Mouse (Mus musculus) stomach, postnatal 0 days (tissue): ENCODE data around the gene Man2a1. TPM values are rescaled to one million over a fixed set of nuclear protein-coding genes. Genes with fewer than 3 reads are reported as not detected.

Experiments used
- ATAC-seq: fragments of 200-750 bp; cut with Nextera tagmentation; 2 replicates; pipeline ENCODE4 v1.8.0; 2017; ENCODE audit not compliant: low FRiP score, low TSS enrichment
- DNase-seq: peaks from one replicate; pipeline ENCODE4 v3.0.0-alpha.2; 2016; ENCODE audit warnings: low spot score
- H3K27ac ChIP-seq: fragments of 300-500 bp; sonication (generic); replicated peaks from 2 replicates; pipeline ENCODE4 v1.5.1; 2014; ENCODE audit warnings: mild to moderate bottlenecking, control low read depth
- H3K27me3 ChIP-seq: fragments of 300-500 bp; sonication (generic); 2 replicates; pipeline ENCODE4 v1.6.1; 2014; ENCODE audit warnings: low read length; ENCODE audit not compliant: control insufficient read depth, insufficient read depth
- H3K36me3 ChIP-seq: fragments of 300-500 bp; sonication (generic); 2 replicates; pipeline ENCODE4 v1.6.1; 2014; ENCODE audit warnings: low read length, mixed read lengths; ENCODE audit not compliant: control insufficient read depth, insufficient read depth
- H3K4me1 ChIP-seq: fragments of 300-500 bp; sonication (generic); replicated peaks from 2 replicates; pipeline ENCODE4 v1.6.1; 2014; ENCODE audit warnings: antibody characterized with exemption; ENCODE audit not compliant: control insufficient read depth, insufficient read depth
- H3K4me2 ChIP-seq: fragments of 300-500 bp; sonication (generic); replicated peaks from 2 replicates; pipeline ENCODE4 v1.6.1; 2014; ENCODE audit warnings: low read depth, mild to moderate bottlenecking, control low read depth, moderate library complexity
- H3K4me3 ChIP-seq: fragments of 300-500 bp; sonication (generic); 2 replicates; pipeline ENCODE4 v1.5.1; 2014; ENCODE audit warnings: low read depth, low read length, control low read depth
- H3K9ac ChIP-seq: fragments of 300-500 bp; sonication (generic); 2 replicates; pipeline ENCODE4 v1.6.1; 2014; ENCODE audit warnings: mild to moderate bottlenecking, low read length, control low read depth, mixed read lengths
- H3K9me3 ChIP-seq: fragments of 300-500 bp; sonication (generic); 2 replicates; pipeline ENCODE4 v1.6.1; 2016; ENCODE audit warnings: low read length; ENCODE audit not compliant: control insufficient read depth
- CTCF ChIP-seq: IDR thresholded peaks from 2 replicates; pipeline ENCODE4 v1.5.1; 2016; ENCODE audit warnings: antibody characterized with exemption, low read depth, mild to moderate bottlenecking, moderate library complexity
- EP300 ChIP-seq: optimal IDR thresholded peaks from 2 replicates; pipeline ENCODE3; 2016; ENCODE audit warnings: antibody characterized with exemption
- WGBS: fragments of 180-500 bp; shearing (Covaris S2); extraction: QIAGEN DNeasy Blood & Tissue Kit; methylation state at CpG from one replicate; pipeline ENCODE4 v1.1.7; 2014; 5-methylcytosine and 5-hydroxymethylcytosine counted together
- polyA plus RNA-seq: library from polyadenylated mRNA; unstranded; fragments of >200 nt; fragmentation: Nextera tagmentation; extraction: Ambion mirVana; gene quantifications from 2 replicates; pipeline ENCODE4 v1.2.1, GENCODE M21; 2015

Man2a1 gene
- polyA plus RNA-seq, 1 experiment from 2014 or later, result 9.3 TPM

DNA sequence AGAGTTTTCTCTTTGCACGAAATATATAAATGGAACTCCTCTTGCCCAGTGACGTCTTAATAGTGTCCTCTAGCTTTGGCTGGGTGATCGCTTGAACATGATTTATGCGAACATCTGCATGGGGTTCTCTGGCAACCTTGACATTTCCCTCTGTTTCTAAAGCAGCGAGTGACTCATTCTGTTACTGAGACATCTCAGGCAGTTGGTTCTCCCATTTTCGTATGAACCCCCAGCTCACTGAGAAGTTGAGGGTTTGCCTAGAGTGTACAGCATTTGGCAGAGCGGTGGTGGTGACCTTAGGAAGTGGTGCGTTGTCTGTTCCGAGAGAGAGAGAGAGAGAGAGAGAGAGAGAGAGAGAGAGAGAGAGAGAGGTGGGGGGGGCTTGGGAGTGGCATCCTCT, 2.6 kb downstream of the Man2a1 start:
- Histone ChIP-seq H3K4me1 (peaks cover 6% of the 10 kb centered on the region), H3K36me3 (no peaks in the 10 kb centered on the region), H3K27ac (no peak overlapping the region), H3K27me3 (no peaks in the 10 kb centered on the region), H3K4me2 (peak overlapping the region; percentile 91), H3K9me3 (no peaks in the 10 kb centered on the region), H3K9ac (peak overlapping the region; percentile 94; the same call in 1 of the 2 replicates), H3K4me3 (peak overlapping the region; percentile 95)
- ATAC-seq (no peak), DNase-seq (no peak)
- 41% methylated on average over 9 of the region's 9 CpGs for WGBS
- TF ChIP-seq EP300 (no peak), CTCF (no peak)

- ATAC-seq (no peak), DNase-seq (peak; percentile 12)
- Histone ChIP-seq H3K4me1 (peaks cover 8% of the 10 kb centered on the region), H3K36me3 (no peaks in the 10 kb centered on the region), H3K9me3 (no peaks in the 10 kb centered on the region), H3K4me3 (peak overlapping the region; percentile 95), H3K9ac (no peak overlapping the region), H3K27ac (no peak overlapping the region), H3K27me3 (no peaks in the 10 kb centered on the region), H3K4me2 (peak overlapping the region; percentile 91)
- WGBS, result 73% methylated on average over 5 of the region's 5 CpGs
- TF ChIP-seq EP300 (no peak), CTCF (no peak)
Observed at GRCm38 (mm10) chr17:64603534-64603933, 3.0 kb downstream of the Man2a1 start.

- no peaks in the 10 kb centered on the region for H3K36me3 ChIP-seq
Observed at GRCm38 (mm10) chr17:64604163-64604562, 3.6 kb downstream of the Man2a1 start.

DNA sequence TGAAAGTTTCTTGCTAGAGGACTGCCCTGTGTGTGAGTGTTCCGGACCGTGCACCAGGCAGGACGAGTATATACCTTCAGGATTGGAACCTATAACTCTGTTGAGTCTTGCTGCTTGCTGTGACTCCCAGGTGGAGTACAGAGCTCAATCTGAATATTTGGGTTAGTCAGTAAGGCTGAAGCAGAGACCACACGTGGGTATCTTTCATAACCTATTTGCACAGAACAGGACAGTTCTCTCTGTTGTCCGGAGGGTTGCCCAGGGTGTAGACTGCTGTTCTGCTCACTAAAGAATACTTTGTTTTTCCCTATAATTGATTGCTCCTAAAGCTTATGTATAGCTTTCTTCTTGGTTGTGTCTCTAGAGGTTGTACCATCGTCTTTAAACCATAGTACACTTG, 7.7 kb downstream of the Man2a1 start:
- no peak overlapping the region for H3K27ac ChIP-seq
- 86% methylated on average over 6 of the region's 6 CpGs for WGBS
- H3K4me3 ChIP-seq, result no peak overlapping the region
- H3K9ac ChIP-seq, result no peak overlapping the region
- H3K4me2 ChIP-seq, result no peak overlapping the region
- H3K9me3 ChIP-seq, result no peaks in the 10 kb centered on the region
- peaks cover 8% of the 10 kb centered on the region for H3K4me1 ChIP-seq
- H3K27me3 ChIP-seq, result no peaks in the 10 kb centered on the region
- DNase-seq, result no peak
- no peaks in the 10 kb centered on the region for H3K36me3 ChIP-seq
- ATAC-seq, result no peak
- TF ChIP-seq CTCF, result no peak
- no peak for TF ChIP-seq EP300

More at GRCm38 (mm10) chr17:64604163-64604562, 3.6 kb downstream of the Man2a1 start:
- Histone ChIP-seq H3K9me3 (no peaks in the 10 kb centered on the region), H3K9ac (no peak overlapping the region), H3K4me3 (no peak overlapping the region), H3K4me2 (peak overlapping the region; percentile 12; the same call in 1 of the 2 replicates), H3K4me1 (peaks cover 8% of the 10 kb centered on the region), H3K27ac (no peak overlapping the region), H3K27me3 (no peaks in the 10 kb centered on the region)
- DNase-seq (peak; percentile 29), ATAC-seq (no peak)
- 56% methylated on average over 5 of the region's 5 CpGs for WGBS
- TF ChIP-seq CTCF (no peak), EP300 (no peak)

GRCm38 (mm10) chr17:64608923-64609598, 8.5 kb downstream of the Man2a1 start:
- Histone ChIP-seq H3K4me2 (no peak overlapping the region), H3K4me3 (no peak overlapping the region), H3K4me1 (peaks cover 8% of the 10 kb centered on the region), H3K9ac (no peak overlapping the region), H3K36me3 (no peaks in the 10 kb centered on the region), H3K27ac (no peak overlapping the region), H3K9me3 (no peaks in the 10 kb centered on the region), H3K27me3 (no peaks in the 10 kb centered on the region)
- TF ChIP-seq EP300 (no peak), CTCF (peak; percentile 39)
- DNase-seq (no peak), ATAC-seq (no peak)
- 65% methylated on average over 6 of the region's 6 CpGs for WGBS

DNA sequence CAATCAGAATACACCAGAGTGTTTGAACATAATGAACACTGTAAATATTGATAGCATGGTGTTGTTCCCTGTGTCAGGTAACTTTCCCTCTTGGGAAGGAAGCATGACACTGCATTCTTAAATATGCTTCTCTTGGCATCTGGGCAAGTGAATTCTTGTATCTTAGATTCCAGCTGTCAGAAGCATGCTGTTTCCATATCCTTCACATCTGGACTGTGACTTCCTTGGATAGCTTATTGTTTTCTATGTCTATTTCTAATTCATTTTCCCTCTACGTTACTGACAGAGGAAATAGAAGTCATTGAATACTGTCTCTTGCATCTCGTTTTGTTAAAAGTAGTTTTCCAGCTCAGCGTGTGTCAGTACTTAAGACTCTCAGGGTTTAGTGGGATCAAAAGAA, 9.2 kb downstream of the Man2a1 start:
- DNase-seq, result no peak
- no peak for TF ChIP-seq CTCF
- Histone ChIP-seq H3K4me1 (peaks cover 3% of the 10 kb centered on the region), H3K4me3 (no peak overlapping the region), H3K27me3 (no peaks in the 10 kb centered on the region), H3K9me3 (no peaks in the 10 kb centered on the region), H3K9ac (no peak overlapping the region), H3K36me3 (no peaks in the 10 kb centered on the region), H3K27ac (no peak overlapping the region), H3K4me2 (no peak overlapping the region)
- WGBS, result 41% methylated on average over 3 of the region's 3 CpGs
- ATAC-seq, result no peak
